Mouse (Mus musculus): ENCODE data around the gene Dcdc2b.

DNA sequence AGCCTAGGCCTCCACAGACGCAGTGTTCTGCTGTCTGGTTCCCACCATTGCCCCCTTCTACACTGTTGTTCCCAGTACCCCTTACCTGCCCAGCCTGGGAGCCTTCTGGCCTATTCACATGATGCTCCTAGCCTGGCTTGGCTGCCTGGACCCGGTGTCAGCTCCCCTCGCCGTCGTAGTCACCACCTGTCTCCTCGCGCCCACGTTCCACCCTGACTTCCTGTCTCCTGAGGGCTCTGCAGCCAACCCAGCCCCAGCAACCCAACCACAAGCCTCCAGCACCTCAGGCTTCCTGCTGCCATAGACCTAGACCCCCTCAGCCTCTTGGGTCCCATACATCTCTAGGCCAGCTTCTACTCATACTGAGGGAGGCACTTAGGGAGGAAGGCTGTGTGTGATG lies 40.6 kb downstream of the Dcdc2b start, which contains the start of gene Lck:
- no peak for TF ChIP-seq CTCF (IDR thresholded peaks at IDR 0.05; ENCODE audit: low read depth)
- no peak for TF ChIP-seq EP300 (optimal IDR thresholded peaks at IDR 0.05)

Data from stomach, postnatal 0 days (tissue).